Mouse (Mus musculus) retina, postnatal 7 days (tissue): ENCODE measurements around the gene Cpox.
"Not testable (repeated sequence)": the region's sequence is repeated elsewhere in the genome, so short reads cannot be mapped to it uniquely, and the experiment has no call there.

ENCODE experiments used
- DNase-seq: peaks from one replicate; pipeline ENCODE4 v3.0.0-alpha.2; 2012; ENCODE audit warnings: low read depth, low spot score

Cpox gene

DNA sequence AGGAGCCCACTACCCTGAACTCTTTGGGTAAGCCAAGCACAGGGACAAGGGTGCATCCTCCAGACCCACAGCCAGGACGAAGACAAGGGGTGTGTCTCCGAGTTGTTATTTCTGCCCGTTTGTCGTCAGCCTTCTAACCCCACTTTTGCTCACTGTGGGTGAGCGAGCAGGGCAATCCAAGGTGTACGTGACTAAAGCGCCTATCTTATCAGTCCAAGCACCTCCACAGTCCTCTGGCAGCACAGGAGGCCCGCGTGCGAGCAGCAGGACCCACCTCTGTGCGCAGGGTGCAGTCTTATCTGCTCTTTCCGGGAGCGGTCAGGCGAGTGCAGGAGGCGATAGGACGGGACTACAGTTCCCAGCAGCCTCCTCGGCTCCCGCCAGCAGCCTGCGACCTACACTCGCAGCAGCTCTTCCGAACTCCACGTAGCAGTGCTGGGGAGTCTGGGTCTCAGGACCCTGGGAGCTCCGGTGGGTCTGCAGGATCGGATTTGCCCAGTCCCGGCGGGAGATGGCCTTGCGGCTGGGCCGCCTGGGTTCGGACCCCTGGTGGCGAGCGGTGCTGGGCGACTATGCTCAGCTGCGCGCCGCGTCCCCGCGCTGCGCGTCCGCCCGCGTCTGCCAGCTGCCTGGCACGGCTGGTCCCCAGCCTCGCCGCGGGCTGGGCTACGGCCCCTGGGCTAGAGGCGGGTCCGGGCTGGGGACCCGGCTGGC, at the start of gene Cpox:
Gene Cpox (plus strand): TSS at position 376 of the 714 bp plus-strand sequence.
- peak; percentile 64 for DNase-seq

DNA sequence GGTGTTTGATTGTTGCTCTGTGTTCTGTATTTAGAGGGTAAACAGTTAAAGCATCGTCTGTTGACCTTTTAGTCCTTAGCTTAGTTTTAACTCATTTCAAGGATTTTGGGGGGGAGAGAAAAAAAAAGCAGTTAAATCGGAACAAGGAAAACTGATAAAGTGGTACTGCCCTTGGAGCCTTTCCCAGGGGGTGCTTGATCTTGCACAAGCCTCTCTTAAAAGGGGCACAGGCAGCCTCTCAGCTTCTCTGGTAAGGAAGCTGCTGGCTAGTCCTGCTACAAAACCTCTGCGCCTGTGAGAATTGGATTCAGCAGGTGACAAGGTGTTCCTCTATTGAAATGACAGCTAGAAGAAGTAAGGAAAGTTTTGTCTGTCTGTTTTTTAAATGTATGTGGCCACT, 47.7 kb upstream of the Cpox start:
- no peak for DNase-seq

DNA sequence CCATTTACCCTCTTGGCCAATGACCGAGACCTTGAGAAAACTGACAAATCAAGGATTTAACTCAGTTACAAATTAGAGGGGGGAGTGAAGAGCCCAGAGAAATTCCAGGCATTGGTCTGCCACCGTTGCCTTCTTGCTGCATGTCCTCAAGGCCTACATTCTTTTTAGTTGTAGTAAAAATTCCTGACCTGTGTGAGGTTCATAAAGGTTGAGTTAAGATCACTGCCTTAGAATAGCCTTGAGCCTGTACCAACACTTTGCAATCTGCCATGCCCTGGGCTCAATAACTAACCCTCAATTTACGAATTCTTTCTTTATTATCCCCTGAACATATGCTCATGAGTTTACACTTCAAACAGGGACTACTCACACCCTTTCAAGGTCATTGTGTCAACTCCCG, 47.0 kb upstream of the Cpox start:
- DNase-seq: no peak

DNA sequence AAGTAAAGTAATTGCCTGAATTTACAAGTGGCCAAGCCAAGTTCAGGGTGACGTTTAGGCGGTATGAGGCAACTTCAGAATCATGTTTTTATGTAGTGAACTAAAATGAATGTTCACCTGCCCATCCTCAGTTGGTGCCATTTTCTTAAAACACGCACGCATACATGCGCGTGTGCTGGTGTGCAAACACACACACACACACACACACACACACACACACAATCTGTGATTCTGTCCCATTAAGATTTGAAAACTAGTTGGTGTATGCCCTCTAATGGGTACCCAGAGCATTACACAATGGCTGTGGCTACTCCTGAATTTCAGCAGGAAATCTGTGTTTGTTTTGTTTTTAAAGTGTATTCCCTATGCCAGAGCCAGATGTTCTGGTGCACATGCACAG, 46.1 kb upstream of the Cpox start:
- DNase-seq: peak; percentile 6

GRCm38 (mm10) chr16:58627597-58628335, 42.3 kb upstream of the Cpox start:
- no peak for DNase-seq

GRCm38 (mm10) chr16:58628336-58628680, 41.8 kb upstream of the Cpox start:
- DNase-seq: no peak

DNA sequence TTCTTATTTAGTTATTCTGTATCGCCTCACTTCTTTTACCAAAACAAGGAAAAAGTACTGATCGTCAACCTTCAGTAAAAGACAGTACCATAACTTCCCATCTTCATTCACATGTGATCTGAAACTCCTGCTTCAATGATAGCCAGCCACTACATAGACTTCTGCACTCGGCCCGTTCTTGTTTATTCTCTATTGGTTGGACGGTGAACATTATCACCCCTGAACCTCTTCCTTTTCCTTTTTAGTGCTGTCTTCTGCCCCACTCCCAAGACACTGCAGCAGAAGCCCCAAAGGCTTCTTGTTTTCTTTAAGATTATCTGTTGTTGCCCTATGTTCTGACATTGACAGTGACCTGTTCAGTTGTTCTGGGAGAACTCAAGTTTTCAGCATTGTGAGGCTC, 41.1 kb upstream of the Cpox start:
- DNase-seq: no peak

GRCm38 (mm10) chr16:58629736-58630135, 40.4 kb upstream of the Cpox start:
- DNase-seq: no peak

- no peak for DNase-seq
These were observed 34.2 kb upstream of the Cpox start for GRCm38 (mm10) chr16:58635866-58636265.

- DNase-seq: no peak
These were observed 32.6 kb upstream of the Cpox start for GRCm38 (mm10) chr16:58637448-58637847.

GRCm38 (mm10) chr16:58638016-58638415, 32.1 kb upstream of the Cpox start:
- DNase-seq: no peak

- DNase-seq: no peak
These were observed 31.4 kb upstream of the Cpox start, which contains the start of gene E330017A01Rik for GRCm38 (mm10) chr16:58638689-58639175. Gene E330017A01Rik (minus strand): TSS chr16:58638739.

GRCm38 (mm10) chr16:58649979-58650378, 20.1 kb upstream of the Cpox start:
- no peak for DNase-seq

- DNase-seq: no peak
These were observed 14.3 kb upstream of the Cpox start for GRCm38 (mm10) chr16:58655751-58656150.

DNA sequence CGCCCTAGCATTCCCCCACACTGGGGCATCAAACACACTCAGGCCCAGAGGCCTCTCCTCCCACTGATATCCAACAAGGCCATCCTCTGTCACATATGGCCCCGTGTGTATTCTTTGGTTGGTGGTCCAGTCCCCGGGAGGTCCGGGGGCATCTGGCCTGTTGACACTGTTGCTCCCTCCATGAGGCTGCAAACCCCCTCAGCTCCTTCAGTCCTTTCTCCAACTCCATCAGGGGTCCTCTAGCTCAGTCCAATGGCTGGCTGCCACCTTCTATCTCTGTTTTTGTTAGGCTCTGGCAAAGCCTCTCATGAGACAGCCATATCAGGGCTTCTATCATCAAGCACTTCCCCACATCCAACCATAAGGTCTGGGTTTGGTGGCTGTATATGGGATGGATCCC, 13.6 kb upstream of the Cpox start:
- DNase-seq: no peak

DNA sequence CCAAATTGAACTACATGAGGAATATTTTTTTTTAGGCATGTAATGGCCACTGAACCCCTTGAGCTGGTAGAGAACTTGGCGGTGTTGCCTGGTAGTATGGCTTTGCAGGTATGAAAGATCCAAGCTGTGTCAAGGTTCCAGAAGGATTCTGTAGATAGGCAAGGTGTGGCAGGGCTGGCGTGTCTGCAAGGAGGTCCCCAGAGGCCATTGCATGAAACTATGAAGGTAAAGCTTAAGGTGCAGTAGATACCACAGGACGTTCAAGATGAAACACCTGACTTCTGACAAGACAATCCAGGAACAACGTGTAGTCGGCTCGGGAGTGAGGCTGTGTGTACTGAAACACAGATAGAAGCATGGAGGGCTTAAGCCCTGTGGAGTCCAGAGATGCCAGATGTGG, 11.4 kb upstream of the Cpox start:
- DNase-seq: no peak

GRCm38 (mm10) chr16:58661826-58662225, 8.3 kb upstream of the Cpox start:
- DNase-seq: no peak

DNA sequence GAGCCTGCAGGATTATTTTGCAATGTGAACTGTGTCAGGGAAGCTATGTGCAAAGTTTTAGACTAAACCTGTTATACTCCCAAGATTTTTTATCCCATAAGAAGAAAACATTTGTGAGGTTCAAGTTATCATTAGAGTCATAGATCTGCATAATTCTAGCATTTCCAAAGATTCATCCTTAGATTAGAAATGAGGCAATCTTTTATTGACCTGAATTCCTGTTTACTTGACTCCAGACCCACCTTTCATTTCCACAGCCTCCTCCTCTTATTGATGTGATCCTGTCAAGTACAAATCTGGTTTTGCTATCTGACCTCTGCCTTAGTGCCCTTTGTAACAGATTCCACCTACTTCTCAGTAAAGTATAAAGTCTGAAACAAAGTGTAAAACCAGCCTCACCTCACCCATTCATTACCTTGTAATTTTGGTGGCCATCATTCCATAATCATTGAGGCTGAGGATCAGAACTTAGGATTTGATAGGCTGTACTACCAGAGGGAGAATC, 7.8 kb upstream of the Cpox start:
- DNase-seq: no peak

GRCm38 (mm10) chr16:58663021-58663420, 7.1 kb upstream of the Cpox start:
- DNase-seq: no peak

DNA sequence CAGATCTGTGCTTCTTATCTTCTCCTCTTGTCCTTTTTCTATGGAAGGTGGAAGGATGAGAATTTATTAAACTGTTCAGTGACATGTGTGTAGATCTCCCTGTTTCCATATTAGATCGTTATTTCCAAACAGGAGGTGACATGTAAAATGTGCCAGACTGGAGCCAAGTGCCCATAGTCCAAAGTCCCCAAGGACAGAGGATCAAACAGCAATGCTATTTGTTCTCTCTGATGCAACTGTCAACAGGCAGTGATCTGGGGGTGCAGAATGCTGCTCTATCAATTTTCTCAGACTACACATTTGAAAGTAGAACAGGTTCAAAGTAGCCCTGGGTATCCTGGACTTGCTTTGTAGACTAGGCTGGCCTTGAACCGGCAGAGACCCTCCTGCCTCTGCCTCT, 6.3 kb upstream of the Cpox start:
- DNase-seq: no peak

GRCm38 (mm10) chr16:58665137-58665536, 5.0 kb upstream of the Cpox start:
- DNase-seq: not testable (repeated sequence)

DNA sequence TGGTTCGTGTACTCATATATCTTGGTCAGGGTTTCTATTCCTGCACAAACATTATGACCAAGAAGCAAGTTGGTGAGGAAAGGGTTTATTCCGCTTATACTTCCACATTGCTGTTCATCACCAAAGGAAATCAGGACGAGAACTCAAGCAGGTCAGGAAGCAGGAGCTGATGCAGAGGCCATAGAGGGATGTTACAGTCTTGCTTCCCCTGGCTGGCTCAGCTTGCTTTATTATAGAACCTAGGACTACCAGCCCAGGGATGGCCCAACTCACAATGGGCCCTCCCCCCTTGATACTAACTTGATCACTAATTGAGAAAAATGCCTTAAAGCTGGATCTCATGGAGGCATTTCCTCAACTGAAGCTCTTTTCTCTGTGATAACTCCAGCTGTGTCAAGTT, 3.4 kb upstream of the Cpox start:
- DNase-seq: not testable (repeated sequence)

- DNase-seq: no peak
These were observed 1.5 kb upstream of the Cpox start for GRCm38 (mm10) chr16:58668586-58668985.
